Mouse (Mus musculus): ENCODE results near the gene 1110017D15Rik. TPM values are rescaled to one million over a fixed set of nuclear protein-coding genes. Genes with fewer than 3 reads are reported as not detected.

Gene 1110017D15Rik
- 10.1 and 10.6 TPM in 2 replicates for polyA plus RNA-seq (2012; rRNA removed)

DNA sequence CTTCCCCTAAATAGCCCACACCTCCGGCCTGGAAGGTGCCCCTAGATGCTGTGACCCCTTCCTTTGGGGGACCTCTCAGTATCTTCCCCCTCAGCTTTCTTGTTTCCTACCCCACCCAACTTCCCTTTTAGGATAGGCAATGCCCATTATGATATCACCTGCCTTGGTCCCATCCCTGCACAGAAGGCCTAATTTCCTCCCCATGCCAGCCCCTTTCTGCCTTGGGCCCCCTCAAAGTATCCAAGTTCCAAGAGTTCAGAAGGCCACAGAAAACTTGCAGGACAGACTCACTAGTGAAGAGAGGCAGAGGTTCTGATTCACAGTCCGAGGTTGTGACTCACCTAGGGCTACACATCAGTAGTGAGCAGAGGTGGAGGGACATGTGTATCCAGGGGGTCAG is at the start of gene 1110017D15Rik:
1110017D15Rik (minus strand) TSS at position 101 of the 400 bp plus-strand sequence.
- no peak for DNase-seq (ENCODE audit: extremely low spot score in 1 of 2, low spot score in 1 of 2)

- peak in 1 of 2 experiments; percentile 63 for DNase-seq (ENCODE audit: extremely low spot score in 1 of 2, low spot score in 1 of 2)
Measured at GRCm38 (mm10) chr4:41566123-41566522, 49.0 kb upstream of the 1110017D15Rik start.

DNA sequence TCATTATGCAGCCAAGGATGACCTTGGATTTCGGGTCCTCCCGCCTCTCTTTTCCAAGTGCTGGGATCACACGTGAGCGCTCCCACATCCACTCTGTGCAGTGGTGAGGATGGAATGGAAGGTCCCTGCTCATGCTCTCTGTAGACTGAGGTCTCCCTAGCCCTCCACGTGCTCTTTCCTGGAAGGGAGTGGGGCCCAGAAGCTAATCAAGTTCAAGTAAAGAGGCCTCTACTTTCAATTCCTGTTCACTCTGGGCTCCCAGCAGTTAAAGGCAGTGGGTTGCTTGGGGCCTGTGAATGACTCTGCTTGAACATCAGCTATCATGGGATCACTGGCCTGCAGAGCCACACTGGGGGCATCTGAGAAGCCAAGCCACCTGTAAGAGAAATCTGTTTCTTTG is 46.2 kb upstream of the 1110017D15Rik start:
- DNase-seq (ENCODE audit: extremely low spot score in 1 of 2, low spot score in 1 of 2), result no peak

GRCm38 (mm10) chr4:41557092-41557491 is 40.0 kb upstream of the 1110017D15Rik start:
- DNase-seq (ENCODE audit: extremely low spot score in 1 of 2, low spot score in 1 of 2), result peak in 1 of 2 experiments; percentile 43

DNA sequence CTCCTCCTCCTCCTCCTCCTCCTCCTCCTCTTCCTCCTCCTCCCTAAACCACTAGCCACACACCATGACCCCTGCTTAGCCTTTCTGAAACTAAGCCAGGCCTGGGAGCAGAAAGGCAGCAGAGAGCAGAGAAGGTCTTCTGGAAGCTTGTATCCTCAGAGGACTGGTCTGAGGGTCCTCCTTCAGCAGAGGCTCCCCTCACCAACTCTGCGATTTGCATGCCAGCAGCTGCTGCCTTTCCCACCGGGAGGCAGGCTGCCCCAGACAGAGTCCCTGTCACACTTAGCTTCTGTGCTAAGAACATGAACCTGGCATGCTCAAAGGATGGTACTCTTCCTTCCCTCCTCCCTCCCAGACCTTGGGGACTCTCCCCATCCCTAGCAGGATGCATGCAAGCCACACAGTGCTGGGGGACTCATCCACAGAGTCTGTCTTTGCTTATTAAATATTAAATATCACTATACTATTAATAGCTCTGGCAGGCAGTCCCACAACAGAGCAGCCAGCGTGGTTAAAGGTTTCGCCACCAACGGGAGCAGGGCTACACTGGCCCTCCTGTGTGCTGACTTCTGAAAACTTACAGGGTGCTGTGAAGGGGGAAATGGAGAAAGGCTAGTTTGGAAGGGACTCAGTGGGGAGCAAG is 39.3 kb upstream of the 1110017D15Rik start:
- no peak for DNase-seq (ENCODE audit: extremely low spot score in 1 of 2, low spot score in 1 of 2)

DNA sequence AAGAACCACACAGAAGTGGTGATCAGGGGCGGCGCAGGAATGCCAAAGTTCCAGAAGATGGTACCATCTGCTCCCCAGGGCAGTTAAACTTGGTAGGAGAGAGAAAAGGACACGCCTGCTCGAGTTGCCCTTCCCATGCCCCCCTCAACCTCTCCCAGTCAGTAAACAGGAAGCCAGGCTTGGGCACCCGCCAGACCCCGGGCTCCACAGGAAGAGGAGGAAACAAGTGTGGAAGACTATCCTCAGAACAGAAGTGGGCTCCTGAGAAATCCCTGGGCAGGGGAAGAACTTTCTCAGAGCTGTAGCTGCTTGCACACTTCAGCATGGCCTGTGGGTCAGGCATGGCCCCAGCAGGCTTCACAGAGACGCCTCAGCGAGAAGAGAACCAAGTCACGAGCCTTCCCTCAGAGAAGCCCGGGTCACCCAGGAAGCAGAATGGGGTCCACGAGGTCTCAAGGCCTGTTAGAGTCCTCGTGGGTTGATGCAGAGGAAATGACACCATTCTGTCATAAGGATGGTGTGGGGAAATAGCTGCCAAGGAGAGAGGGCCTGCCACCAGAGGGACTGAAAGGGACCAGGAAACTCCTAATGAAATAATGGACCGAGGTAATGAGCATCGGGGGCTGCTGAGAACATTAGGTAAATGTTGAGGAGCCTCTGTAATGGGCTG is 38.0 kb upstream of the 1110017D15Rik start:
- DNase-seq (ENCODE audit: extremely low spot score in 1 of 2, low spot score in 1 of 2), result no peak

DNA sequence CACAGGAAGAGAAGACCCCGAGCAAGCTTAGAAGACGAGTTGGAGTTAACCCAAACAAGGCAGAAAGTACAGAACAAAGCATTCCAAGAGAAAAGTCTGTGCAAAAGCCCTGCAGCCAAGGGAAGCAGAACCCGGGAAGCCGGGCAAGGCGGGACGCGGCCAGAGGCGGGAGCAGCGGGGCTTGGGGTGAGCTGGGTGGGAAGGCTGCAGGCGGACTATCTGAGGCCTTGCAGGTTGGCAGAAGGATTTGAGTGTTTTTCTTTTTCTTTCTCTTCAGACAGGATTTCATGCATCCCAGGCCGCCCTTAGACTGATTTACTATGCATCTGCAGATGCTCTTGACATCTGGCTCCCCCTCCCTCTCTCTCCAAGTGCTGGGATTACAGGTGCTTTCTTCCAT is 36.0 kb upstream of the 1110017D15Rik start:
- DNase-seq (ENCODE audit: extremely low spot score in 1 of 2, low spot score in 1 of 2), result no peak

DNA sequence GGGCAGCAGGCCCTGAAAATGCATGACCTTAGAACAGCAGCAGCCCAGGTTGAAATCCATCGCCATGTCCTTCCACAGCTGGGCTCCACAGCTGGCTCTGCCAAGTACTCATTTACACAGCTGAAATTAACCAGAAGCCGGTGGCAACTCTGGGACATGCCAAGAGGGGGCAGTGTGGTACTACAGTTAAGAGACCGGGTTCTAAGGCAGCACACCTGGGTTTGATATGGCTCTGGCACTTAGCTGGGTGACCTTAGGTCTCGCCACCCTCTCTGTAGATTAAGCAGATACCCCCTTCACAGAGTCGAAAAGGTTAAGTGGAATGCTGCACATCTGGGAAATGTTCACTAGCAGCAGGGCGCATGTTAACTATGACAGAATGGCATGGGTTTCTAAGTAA is 35.4 kb upstream of the 1110017D15Rik start:
- peak in 1 of 2 experiments; percentile 88 for DNase-seq (ENCODE audit: extremely low spot score in 1 of 2, low spot score in 1 of 2)

DNA sequence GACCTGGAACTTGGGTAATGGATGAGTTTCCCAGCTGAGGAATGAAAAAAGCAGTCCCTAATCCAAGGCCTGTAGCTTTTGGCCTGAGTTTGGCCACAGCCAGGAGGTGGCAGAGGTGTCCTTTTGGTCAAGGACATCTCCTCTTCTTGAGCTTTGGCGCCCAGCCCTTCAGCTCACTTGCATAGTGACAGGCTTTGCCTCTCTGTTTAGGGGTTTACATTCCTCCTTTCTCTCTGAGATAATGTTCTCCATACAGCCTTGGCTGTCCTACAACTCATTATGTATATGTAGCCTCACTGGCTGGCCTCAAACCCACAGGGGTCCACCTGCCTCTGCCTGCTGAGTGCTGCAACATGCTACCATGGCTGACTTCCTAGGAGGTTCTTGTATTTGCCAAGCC is 30.0 kb upstream of the 1110017D15Rik start:
- no peak for DNase-seq (ENCODE audit: extremely low spot score in 1 of 2, low spot score in 1 of 2)

- DNase-seq (ENCODE audit: extremely low spot score in 1 of 2, low spot score in 1 of 2), result peak in 1 of 2 experiments; percentile 41
Measured at GRCm38 (mm10) chr4:41545985-41546384, 28.9 kb upstream of the 1110017D15Rik start.

- DNase-seq (ENCODE audit: extremely low spot score in 1 of 2, low spot score in 1 of 2), result no peak
Measured at GRCm38 (mm10) chr4:41542136-41542535, 25.0 kb upstream of the 1110017D15Rik start.

DNA sequence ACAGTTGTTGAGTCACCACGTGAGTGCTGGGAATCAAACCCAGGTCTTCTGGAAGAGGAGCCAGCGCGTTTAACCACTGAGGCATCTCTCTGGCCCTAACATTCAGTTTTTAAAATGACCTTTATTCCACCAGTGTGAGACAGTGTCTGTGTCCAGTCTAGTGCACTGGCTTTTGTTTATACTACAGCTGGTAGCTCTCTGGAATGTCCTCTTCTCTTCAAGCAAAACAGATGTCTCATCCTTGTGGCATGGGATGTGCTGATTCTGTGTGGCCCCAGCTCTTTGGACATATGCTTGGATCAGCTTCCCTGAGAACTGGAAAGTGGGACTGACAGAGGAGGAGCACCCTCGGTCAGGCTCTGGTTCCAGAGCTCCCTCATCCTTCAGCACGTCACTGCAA is 17.7 kb upstream of the 1110017D15Rik start:
- no peak for DNase-seq (ENCODE audit: extremely low spot score in 1 of 2, low spot score in 1 of 2)

DNA sequence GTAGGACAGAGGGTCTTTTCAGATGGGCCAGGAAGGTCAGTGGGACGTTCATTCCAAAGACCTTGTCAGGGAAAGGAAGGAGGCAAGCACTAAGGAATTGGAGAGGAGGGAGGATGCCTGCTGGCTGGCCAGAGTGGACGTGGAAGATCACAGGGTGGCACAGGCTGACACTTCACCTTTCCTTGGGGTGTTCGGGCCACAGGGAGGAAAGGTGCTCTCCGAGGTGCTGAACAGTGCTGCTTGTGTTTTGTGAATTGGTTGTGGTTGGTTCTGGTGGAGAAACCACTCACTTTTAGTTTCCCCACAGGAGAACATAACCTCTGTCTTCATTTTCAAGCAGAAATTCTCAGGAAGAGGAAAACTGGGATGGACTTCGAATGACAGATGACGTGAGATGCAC is 15.3 kb upstream of the 1110017D15Rik start:
- no peak for DNase-seq (ENCODE audit: extremely low spot score in 1 of 2, low spot score in 1 of 2)

DNA sequence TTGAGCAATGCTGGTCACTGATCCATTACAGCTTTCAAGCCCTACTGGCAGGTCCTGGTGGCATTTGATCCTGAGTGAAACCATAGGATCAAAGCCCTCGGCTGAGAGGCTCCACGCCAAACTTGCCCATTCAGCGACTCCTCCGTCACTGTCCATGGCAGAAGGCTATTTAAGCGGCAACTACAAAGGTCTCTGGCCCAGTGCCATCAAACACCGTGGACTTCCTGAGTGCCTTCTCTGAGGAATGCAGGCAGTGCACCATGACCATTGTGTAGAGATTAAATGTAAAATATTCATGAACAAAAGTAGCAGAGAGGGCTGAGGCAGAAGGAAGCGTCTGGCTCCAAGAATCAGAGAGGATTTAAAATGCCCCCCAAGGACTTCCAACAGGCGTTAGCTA is 10.9 kb upstream of the 1110017D15Rik start:
- no peak for DNase-seq (ENCODE audit: extremely low spot score in 1 of 2, low spot score in 1 of 2)

GRCm38 (mm10) chr4:41527076-41527475 is 9.9 kb upstream of the 1110017D15Rik start:
- no peak for DNase-seq (ENCODE audit: extremely low spot score in 1 of 2, low spot score in 1 of 2)

GRCm38 (mm10) chr4:41526553-41526952 is 9.4 kb upstream of the 1110017D15Rik start:
- DNase-seq (ENCODE audit: extremely low spot score in 1 of 2, low spot score in 1 of 2), result no peak

DNA sequence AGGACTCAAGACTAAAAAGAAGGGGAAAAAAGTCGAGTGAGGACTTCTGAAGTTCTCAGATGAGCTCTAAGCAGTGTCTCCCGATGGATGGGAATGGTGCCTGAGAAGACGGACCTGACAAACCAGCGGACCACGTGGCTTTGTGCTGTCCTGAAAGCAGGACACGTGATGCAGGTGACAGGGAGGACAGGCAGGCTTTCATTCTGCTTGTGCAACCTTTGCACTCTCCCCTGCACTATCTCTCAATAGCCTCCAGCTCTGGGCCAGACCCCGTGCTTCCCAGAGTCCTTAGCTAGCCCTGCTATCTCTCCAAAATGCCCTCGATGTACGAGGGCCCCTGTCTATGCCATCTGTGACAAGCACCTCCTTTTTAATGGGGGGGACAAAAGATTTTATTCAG is 7.7 kb upstream of the 1110017D15Rik start:
- no peak for DNase-seq (ENCODE audit: extremely low spot score in 1 of 2, low spot score in 1 of 2)

- DNase-seq (ENCODE audit: extremely low spot score in 1 of 2, low spot score in 1 of 2), result no peak
Measured at GRCm38 (mm10) chr4:41523839-41524238, 6.7 kb upstream of the 1110017D15Rik start.

DNA sequence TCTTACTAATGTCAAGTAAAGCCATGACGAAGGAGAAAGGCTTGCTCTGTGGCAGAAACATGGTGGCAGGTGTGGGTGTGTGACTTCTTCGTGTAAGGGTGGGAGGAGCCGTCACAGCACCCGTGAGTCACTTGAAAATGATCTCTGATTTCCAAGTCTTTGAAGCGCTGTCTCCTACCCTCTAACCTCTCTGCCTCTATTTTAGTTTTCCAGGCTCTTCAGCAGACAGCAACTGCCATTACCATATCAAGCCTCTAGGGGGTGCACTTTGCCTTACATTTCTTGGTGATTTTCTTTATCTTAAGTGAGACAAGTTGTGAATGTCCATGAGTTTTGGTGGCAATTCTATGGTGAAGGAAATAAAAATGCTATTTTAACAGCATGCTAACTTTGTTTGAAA is 5.7 kb upstream of the 1110017D15Rik start:
- DNase-seq (ENCODE audit: extremely low spot score in 1 of 2, low spot score in 1 of 2), result peak in 1 of 2 experiments; percentile 85

DNA sequence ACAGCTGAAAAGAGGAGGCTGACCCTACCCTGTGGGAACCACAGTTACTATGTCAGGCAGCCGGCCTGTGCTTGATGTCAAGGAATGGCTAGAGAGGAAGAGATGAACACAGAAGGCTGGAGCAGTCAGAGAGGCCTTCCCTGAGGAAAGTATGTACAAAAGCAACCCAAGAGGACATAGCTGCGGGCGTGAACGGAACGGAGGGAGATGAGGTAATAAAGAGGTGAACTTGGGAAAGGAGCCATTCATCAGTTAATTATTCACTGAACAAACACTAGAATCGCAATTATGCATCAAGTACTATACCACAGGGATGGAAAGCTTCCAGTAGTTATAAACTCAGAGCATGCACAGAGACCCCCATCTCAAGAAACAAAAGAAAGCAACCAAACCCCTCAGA is 5.0 kb upstream of the 1110017D15Rik start:
- DNase-seq (ENCODE audit: extremely low spot score in 1 of 2, low spot score in 1 of 2), result no peak

DNA sequence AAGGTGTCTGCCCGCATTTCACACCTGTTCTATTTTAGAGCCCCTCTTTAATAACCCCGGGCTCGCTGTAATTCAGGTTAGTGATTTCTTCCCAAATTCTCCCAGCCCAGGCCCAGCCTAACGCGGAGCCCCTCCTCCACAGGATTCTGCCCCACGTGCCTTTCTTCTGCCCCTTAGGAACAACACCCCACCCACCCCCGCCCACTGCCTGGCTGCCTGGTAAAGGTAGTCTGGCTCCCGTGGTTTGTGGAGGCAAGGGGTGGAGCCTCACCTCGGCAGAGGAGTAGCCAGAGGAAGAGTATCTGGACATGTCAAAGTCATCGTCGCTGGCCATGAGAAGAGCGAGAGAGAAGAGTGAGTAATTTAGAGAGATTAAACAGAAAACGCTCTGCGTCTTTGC is 3.5 kb upstream of the 1110017D15Rik start:
- no peak for DNase-seq (ENCODE audit: extremely low spot score in 1 of 2, low spot score in 1 of 2)

DNA sequence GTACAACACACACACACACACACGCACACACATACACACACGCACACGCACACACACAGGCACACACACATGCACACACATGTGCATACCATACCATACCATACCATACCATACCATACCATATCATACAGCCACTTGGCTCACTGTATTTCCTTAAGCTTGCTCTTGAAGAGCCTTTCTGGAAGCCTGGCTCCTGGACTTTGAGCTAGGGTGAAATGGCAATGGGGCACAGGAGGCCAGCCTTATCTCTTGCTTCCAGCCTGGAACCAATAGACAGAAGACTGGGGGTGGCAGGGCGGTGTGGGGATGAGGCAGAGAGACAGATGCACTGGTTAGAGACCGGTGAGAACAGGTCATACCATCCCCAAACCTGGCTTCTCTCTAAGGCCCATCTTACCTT is 2.1 kb upstream of the 1110017D15Rik start:
- no peak for DNase-seq (ENCODE audit: extremely low spot score in 1 of 2, low spot score in 1 of 2)
